Mouse (Mus musculus) hindbrain, embryonic 16.5 days (tissue): Measurements from ENCODE around the gene Mphosph9. TPM values are rescaled to one million over a fixed set of nuclear protein-coding genes. Genes with fewer than 3 reads are reported as not detected.

Source experiments
- polyA plus RNA-seq: library from polyadenylated mRNA; unstranded; fragments of >200 nt; fragmentation: Nextera tagmentation; extraction: Ambion mirVana; gene quantifications from 2 replicates; pipeline ENCODE4 v1.2.1, GENCODE M21; 2015

Mphosph9 gene
- polyA plus RNA-seq, 1 experiment from 2014 or later = 9.9 TPM

Other genes with a start within 250 kb of the Mphosph9 start
- 27.2 and 28.1 TPM in 2 replicates for gene Abcb9, start 232.2 kb downstream of the Mphosph9 start, polyA plus RNA-seq
- 41.9 and 44.2 TPM in 2 replicates for gene Ogfod2, start 215.7 kb downstream of the Mphosph9 start, polyA plus RNA-seq
- gene Arl6ip4, start 211.9 kb downstream of the Mphosph9 start, polyA plus RNA-seq = 75.3 and 81.1 TPM in 2 replicates
- 8.4 and 9.8 TPM in 2 replicates for gene Pitpnm2, start 78.2 kb downstream of the Mphosph9 start, polyA plus RNA-seq
- 13.3 and 14.2 TPM in 2 replicates for gene 2810006K23Rik, start 117 bp upstream of the Mphosph9 start, polyA plus RNA-seq
- 48.7 and 51.1 TPM in 2 replicates for gene Cdk2ap1, start 35.1 kb upstream of the Mphosph9 start, polyA plus RNA-seq
- 83.6 and 84.3 TPM in 2 replicates for gene Sbno1, start 98.0 kb upstream of the Mphosph9 start, polyA plus RNA-seq
- 12.0 and 14.6 TPM in 2 replicates for gene Kmt5a, start 112.0 kb upstream of the Mphosph9 start, polyA plus RNA-seq
- gene Rilpl2, start 150.4 kb upstream of the Mphosph9 start, polyA plus RNA-seq = 28.5 and 31.8 TPM in 2 replicates
- 19.6 and 21.9 TPM in 2 replicates for gene Snrnp35, start 155.2 kb upstream of the Mphosph9 start, polyA plus RNA-seq
- gene Rilpl1, start 203.4 kb upstream of the Mphosph9 start, polyA plus RNA-seq = 13.9 and 14.5 TPM in 2 replicates
- gene Tmed2, start 212.7 kb upstream of the Mphosph9 start, polyA plus RNA-seq = 342 and 347 TPM in 2 replicates
- 25.1 TPM in 2 replicates for gene Ddx55, start 224.9 kb upstream of the Mphosph9 start, polyA plus RNA-seq